Mouse (Mus musculus) layer of hippocampus, adult 18-20 months (tissue): ENCODE results near the gene Gm11634. TPM values are rescaled to one million over a fixed set of nuclear protein-coding genes. Genes with fewer than 3 reads are reported as not detected.
A peak's percentile ranks its signal among the peaks of the same experiment; 100 is the strongest.
"Not testable (repeated sequence)": the region's sequence is repeated elsewhere in the genome, so short reads cannot be mapped to it uniquely, and the experiment has no call there.

Source experiments
- DNase-seq, 2 experiments: peaks; one replicate each; pipeline ENCODE4 v3.0.0; 2022; ENCODE audit warnings: low spot score in 2 of 2
- long read RNA-seq: library from polyadenylated mRNA; stranded (forward); transcript quantifications from one replicate; pipeline ENCODE4 v2.0.0, GENCODE M21; 2021
- total RNA-seq, 2 experiments: library from RNA; stranded (reverse); gene quantifications; 2 replicates each; pipeline ENCODE4 v1.2.3; 2021

The Gm11634 gene
- not detected for total RNA-seq
- long read RNA-seq = 0 reads

GRCm38 (mm10) chr11:101599156-101599555 lies at the start of gene Gm11634:
Gm11634 (minus strand) TSS chr11:101599256.
- DNase-seq = no peak

GRCm38 (mm10) chr11:101647093-101647492 lies 48.0 kb upstream of the Gm11634 start:
- not testable (repeated sequence) for DNase-seq

GRCm38 (mm10) chr11:101646283-101646794 lies 47.3 kb upstream of the Gm11634 start:
- not testable (repeated sequence) for DNase-seq

- DNase-seq = peak; percentile 44 to 75
Observed at GRCm38 (mm10) chr11:101645411-101646282, 46.6 kb upstream of the Gm11634 start.

- not testable (repeated sequence) for DNase-seq
Observed at GRCm38 (mm10) chr11:101645043-101645410, 46.0 kb upstream of the Gm11634 start.

- no peak for DNase-seq
Observed at GRCm38 (mm10) chr11:101644591-101644990, 45.5 kb upstream of the Gm11634 start.

GRCm38 (mm10) chr11:101642931-101643330 lies 43.9 kb upstream of the Gm11634 start:
- DNase-seq = no peak

GRCm38 (mm10) chr11:101641710-101642642 lies 42.9 kb upstream of the Gm11634 start:
- DNase-seq = not testable (repeated sequence)

- peak; percentile 66 to 87 for DNase-seq
Observed at GRCm38 (mm10) chr11:101640857-101641709, 42.0 kb upstream of the Gm11634 start.

- DNase-seq = no peak
Observed at GRCm38 (mm10) chr11:101639761-101640160, 40.7 kb upstream of the Gm11634 start.

GRCm38 (mm10) chr11:101635660-101636059 lies 36.6 kb upstream of the Gm11634 start:
- DNase-seq = no peak

GRCm38 (mm10) chr11:101628733-101629417 lies 29.8 kb upstream of the Gm11634 start:
- DNase-seq = not testable (repeated sequence)

- DNase-seq = peak; percentile 63 to 80
Observed at GRCm38 (mm10) chr11:101627857-101628559, 29.0 kb upstream of the Gm11634 start.

GRCm38 (mm10) chr11:101626995-101627856 lies 28.2 kb upstream of the Gm11634 start, which contains the start of gene Rdm1:
Rdm1 (plus strand) TSS chr11:101627195.
- DNase-seq = peak; percentile 65 to 84

GRCm38 (mm10) chr11:101626649-101626994 lies 27.6 kb upstream of the Gm11634 start:
- DNase-seq = no peak

GRCm38 (mm10) chr11:101620022-101620655 lies 21.1 kb upstream of the Gm11634 start:
- not testable (repeated sequence) for DNase-seq

- no peak for DNase-seq
Observed at GRCm38 (mm10) chr11:101618596-101618995, 19.5 kb upstream of the Gm11634 start.

GRCm38 (mm10) chr11:101617849-101618248 lies 18.8 kb upstream of the Gm11634 start:
- DNase-seq = peak in 1 of 2 experiments; percentile 21
